Mouse (Mus musculus) thymus, adult 2 months (tissue): ENCODE data around the gene Cdh9.

Source experiments
- CTCF ChIP-seq: fragments of 200-500 bp; IDR thresholded peaks from 2 replicates; pipeline ENCODE4 v1.5.1; 2012; ENCODE audit warnings: mild to moderate bottlenecking, control low read depth, low read length, moderate library complexity, borderline replicate concordance; ENCODE audit not compliant: control insufficient read depth, poor library complexity, insufficient read depth; ENCODE audit errors: extremely low read depth
- POLR2A ChIP-seq: fragments of 200-500 bp; IDR thresholded peaks from 2 replicates; pipeline ENCODE4 v1.6.1; 2012; ENCODE audit warnings: mild to moderate bottlenecking, low read length, control low read depth, moderate library complexity; ENCODE audit not compliant: control insufficient read depth, poor library complexity, insufficient read depth; ENCODE audit errors: extremely low read depth

DNA sequence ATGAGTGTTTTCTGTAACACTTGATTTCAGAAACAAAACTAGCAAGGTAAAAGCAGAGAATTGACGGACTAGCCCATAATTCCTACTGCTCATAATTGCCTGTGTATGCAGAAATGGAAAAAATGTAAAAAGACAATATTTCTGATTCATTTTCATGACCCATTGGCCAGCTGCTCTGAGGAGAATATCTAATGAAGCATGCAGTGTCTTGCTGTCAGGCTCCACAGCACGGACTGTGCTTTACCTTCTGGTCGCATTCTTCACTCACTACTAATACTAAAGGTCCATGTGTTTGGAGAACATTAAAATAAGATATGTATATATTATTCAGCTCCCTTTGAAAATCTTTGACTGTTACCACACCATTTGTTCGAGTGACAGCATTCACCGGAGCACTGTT is 49.5 kb upstream of the Cdh9 start:
- no peak for TF ChIP-seq CTCF
- no peak for TF ChIP-seq POLR2A
